Mouse (Mus musculus): ENCODE data around the gene Cul1. TPM values are rescaled to one million over a fixed set of nuclear protein-coding genes. Genes with fewer than 3 reads are reported as not detected.

Gene Cul1
- total RNA-seq, 2 experiments from 2014 or later = 116 to 127 TPM

Other genes starting within 250 kb of the Cul1 start
- gene Ezh2, start 141.9 kb downstream of the Cul1 start, total RNA-seq (2021) = 10 to 100 TPM; 14.1 to 14.8 TPM